Mouse (Mus musculus): Measurements from ENCODE around the gene Sdcbp2. TPM values are rescaled to one million over a fixed set of nuclear protein-coding genes. Genes with fewer than 3 reads are reported as not detected.
"Not testable (repeated sequence)": the region's sequence is repeated elsewhere in the genome, so short reads cannot be mapped to it uniquely, and the experiment has no call there.

Sdcbp2 gene
- polyA plus RNA-seq, 1 experiment from 2014 or later, result 1.2 TPM

DNA sequence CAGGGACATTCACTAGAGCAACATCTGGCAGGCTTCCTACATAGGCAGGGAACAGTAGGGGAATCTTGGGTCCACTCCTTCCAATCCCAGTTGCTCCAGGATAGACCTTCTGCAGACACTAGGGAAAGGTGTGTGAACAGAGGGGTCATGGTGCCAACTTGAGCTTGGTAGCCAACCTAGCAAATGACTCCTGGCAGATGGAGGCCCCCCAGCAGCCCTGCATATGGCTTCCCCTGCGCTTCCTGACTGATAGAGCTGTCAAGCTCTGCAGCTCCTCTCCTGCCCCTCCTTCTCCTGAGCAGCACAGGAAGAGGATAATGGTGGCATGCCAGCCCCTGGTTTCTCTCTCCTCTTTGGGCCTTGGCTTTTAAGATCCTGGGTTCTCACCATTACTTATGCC is 36.0 kb downstream of the Sdcbp2 start:
- 83% methylated on average over 1 of the region's 1 CpGs for WGBS
- no peaks in the 10 kb centered on the region for H3K36me3 ChIP-seq
- no peaks in the 10 kb centered on the region for H3K27me3 ChIP-seq (replicated peaks)
- no peak overlapping the region for H3K4me3 ChIP-seq (replicated peaks)
- no peaks in the 10 kb centered on the region for H3K9me3 ChIP-seq (replicated peaks)
- no peak for ATAC-seq (ENCODE audit: low FRiP score)
- peaks cover 32% of the 10 kb centered on the region for H3K4me1 ChIP-seq
- no peak overlapping the region for H3K4me2 ChIP-seq
- H3K27ac ChIP-seq (replicated peaks), result no peak overlapping the region
- no peak overlapping the region for H3K9ac ChIP-seq (replicated peaks)

DNA sequence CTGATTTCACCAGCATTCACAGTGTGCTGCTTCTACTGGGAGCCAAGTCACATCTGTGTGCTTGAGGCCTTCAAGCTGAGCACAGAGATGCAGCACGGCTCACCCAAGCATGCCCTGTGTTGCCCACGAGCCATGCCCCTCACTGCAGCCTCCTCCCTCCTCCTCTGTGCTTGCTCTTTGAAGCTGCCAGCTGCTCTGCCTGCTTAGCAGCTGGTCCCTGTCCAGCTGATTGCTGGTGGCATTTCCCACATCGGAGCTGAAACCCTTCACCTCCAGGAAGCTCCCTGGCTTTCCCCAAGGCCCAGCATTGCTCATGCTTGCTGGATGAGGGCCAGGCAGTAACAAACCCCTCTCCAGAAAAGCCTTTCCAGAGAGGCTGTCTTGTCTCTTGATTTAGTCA is 37.6 kb downstream of the Sdcbp2 start:
- ATAC-seq (ENCODE audit: low FRiP score), result no peak

DNA sequence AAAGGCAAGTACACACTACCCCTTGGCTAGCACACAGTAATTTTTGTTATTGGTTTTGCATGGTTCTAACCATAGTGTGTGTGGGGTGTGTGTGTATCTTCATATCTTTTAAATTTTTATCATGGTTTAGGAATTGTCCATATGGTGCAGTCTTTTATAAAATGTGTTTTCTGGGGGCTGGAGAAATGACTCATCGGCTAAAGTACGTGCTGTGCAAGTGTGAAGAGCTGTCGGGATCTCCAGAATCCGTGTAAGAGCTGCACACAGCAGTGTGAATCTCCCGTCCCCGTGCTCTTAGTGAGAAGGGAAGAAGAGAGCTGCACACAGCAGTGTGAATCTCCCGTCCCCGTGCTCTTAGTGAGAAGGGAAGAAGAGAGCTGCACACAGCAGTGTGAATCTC is 43.4 kb downstream of the Sdcbp2 start:
- H3K4me2 ChIP-seq; H3K9ac ChIP-seq (replicated peaks); H3K27ac ChIP-seq (replicated peaks); ATAC-seq (ENCODE audit: low FRiP score); H3K4me1 ChIP-seq; H3K9me3 ChIP-seq (replicated peaks); H3K27me3 ChIP-seq (replicated peaks); H3K36me3 ChIP-seq; H3K4me3 ChIP-seq (replicated peaks): not testable (repeated sequence)
- 81% methylated on average over 8 of the region's 8 CpGs for WGBS

More for the DNA sequence above, 37.6 kb downstream of the Sdcbp2 start:
- Histone ChIP-seq H3K27me3 (replicated peaks) (no peaks in the 10 kb centered on the region), H3K4me3 (replicated peaks) (no peak overlapping the region), H3K4me1 (peaks cover 17% of the 10 kb centered on the region), H3K27ac (replicated peaks) (no peak overlapping the region), H3K9ac (replicated peaks) (no peak overlapping the region), H3K36me3 (no peaks in the 10 kb centered on the region), H3K9me3 (replicated peaks) (no peaks in the 10 kb centered on the region), H3K4me2 (no peak overlapping the region)
- 12% methylated on average over 3 of the region's 3 CpGs for WGBS

DNA sequence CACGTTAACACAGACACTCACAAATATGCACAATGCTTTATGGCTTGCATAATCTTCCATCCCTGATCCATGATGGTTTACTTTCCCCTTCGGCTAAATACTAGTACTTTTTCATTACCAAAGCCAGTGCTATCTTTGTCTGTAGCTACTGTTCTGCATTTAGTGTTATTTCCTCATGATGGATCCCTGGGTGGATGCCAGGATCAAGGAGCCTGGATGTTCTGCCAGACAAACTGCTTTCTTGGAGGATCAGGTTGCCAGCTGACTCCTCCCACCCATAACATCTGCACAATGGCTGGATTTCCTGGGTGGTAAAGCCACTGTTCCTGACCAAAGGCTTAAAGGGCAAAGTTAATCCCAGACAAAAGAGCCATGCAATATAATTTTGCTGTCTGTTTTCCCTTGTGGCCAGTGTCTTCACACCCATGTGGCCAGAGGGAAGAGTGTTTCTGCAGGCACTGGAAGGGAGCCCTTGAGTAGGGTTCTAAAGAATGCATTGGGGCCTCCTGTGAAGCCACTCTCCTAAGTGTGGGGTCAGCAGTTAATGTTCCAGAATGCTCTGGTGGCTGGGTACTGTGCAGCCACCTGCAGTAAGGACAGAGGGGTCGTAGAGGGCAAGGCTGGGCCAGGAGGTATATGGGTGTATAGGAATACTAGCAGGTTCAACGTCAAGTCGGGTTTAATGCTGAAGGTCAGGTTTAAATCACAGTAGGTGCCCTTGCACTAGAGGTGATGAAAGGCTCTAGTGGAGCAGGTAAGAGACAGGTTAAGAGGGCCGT is 44.3 kb downstream of the Sdcbp2 start:
- 62% methylated on average over 6 of the region's 6 CpGs for WGBS

DNA sequence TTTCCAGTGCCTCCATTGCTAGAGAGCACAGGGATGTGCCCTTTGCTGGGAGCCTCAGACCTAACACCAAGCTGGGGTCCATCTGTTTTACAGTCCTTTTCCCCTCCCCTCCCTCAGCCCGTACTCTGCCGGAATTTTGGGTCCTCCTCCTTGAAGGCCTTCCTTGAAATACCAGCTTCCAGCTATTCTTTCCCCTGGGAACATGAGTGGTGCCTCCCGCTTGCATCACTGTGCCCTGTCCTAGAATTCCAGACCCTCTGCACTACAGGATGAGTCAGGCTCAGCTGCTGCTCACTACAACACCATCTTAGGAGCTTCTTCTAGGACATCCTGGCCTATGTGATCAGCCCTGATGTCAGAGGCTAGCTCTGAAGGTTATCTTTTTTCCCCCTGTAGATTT is 51.4 kb downstream of the Sdcbp2 start:
- Histone ChIP-seq H3K36me3 (peaks cover 7% of the 10 kb centered on the region; the same call in 1 of the 2 replicates), H3K4me3 (replicated peaks) (no peak overlapping the region), H3K9ac (replicated peaks) (no peak overlapping the region), H3K9me3 (replicated peaks) (no peaks in the 10 kb centered on the region), H3K27me3 (replicated peaks) (no peaks in the 10 kb centered on the region), H3K27ac (replicated peaks) (no peak overlapping the region), H3K4me1 (peaks cover 9% of the 10 kb centered on the region), H3K4me2 (no peak overlapping the region)
- ATAC-seq (ENCODE audit: low FRiP score), result no peak
- 41% methylated on average over 3 of the region's 3 CpGs for WGBS

More for the DNA sequence above, 44.3 kb downstream of the Sdcbp2 start:
- ATAC-seq (ENCODE audit: low FRiP score), result no peak
- H3K27me3 ChIP-seq (replicated peaks), result no peaks in the 10 kb centered on the region
- H3K4me3 ChIP-seq (replicated peaks), result no peak overlapping the region
- peaks cover 8% of the 10 kb centered on the region for H3K4me1 ChIP-seq
- no peaks in the 10 kb centered on the region for H3K36me3 ChIP-seq
- no peak overlapping the region for H3K4me2 ChIP-seq
- H3K27ac ChIP-seq (replicated peaks), result no peak overlapping the region
- no peaks in the 10 kb centered on the region for H3K9me3 ChIP-seq (replicated peaks)
- no peak overlapping the region for H3K9ac ChIP-seq (replicated peaks)

DNA sequence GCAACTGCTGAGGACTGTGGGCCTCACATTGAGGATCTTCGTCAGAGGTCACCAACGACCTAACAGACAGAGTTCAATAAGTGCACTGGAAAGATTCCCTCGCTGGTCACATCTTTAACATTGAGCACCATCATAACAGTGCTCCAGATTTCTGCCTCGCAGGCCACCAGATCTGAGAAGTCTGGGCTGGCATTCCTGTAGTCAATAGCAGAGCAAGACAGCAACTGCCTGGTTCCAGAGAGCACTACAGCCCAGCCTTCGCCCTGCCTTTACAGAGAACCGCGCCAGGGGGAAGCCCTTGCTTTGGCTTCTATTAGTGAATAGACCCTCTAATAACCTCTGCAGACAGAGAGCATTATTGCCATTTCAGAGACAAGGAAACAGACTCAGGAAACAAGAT is 53.9 kb downstream of the Sdcbp2 start:
- H3K4me3 ChIP-seq (replicated peaks), result no peak overlapping the region
- no peaks in the 10 kb centered on the region for H3K9me3 ChIP-seq (replicated peaks)
- peaks cover 7% of the 10 kb centered on the region; the same call in 1 of the 2 replicates for H3K36me3 ChIP-seq
- WGBS, result 90% methylated on average over 7 of the region's 7 CpGs
- peaks cover 34% of the 10 kb centered on the region for H3K4me1 ChIP-seq
- no peak for ATAC-seq (ENCODE audit: low FRiP score)
- H3K9ac ChIP-seq (replicated peaks), result no peak overlapping the region
- H3K27me3 ChIP-seq (replicated peaks), result no peaks in the 10 kb centered on the region
- H3K27ac ChIP-seq (replicated peaks), result no peak overlapping the region
- no peak overlapping the region for H3K4me2 ChIP-seq

DNA sequence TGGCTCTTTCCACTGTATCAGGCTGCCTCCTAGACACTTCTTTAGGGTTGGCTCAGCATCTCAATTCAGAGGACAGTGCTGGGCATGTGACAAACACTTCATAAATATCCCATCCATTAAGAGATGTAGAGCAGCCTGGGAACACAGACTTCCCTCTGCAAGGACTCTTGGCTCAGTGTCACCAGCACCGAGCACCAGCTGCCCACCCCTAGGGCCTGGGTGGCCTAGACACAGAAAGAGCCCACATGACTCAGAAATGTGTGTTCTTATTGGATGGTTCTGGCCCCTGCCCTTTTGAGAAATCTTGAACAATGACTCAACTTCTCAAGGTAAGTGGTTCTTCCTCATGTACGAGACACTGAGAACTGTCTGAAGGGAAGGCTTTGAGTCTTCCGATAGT is 55.6 kb downstream of the Sdcbp2 start:
- no peak for ATAC-seq (ENCODE audit: low FRiP score)

DNA sequence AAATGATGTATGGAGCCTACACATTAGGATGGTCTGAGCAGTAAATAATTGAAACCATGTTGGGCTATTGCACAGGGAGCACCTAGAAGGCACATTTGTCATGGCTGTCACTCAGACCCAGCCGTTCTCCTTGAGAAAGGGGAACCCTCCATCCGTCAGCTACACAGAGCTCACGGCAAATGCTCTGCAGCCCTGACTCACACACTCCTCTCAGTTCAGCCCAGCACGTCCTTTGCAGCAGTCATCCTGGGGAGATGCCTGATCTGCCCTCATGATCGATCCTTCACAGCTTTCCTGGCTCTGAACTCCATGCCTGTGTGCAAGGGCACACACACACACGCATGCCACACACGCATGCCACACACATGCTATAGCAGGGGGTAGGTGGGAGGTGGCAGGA is 56.9 kb downstream of the Sdcbp2 start:
- H3K4me1 ChIP-seq, result peaks cover 49% of the 10 kb centered on the region
- no peaks in the 10 kb centered on the region; the same call in 1 of the 2 replicates for H3K36me3 ChIP-seq
- 0 out of 2 replicates have a peak overlapping the region, but pooled peaks have one; percentile 18 for H3K27ac ChIP-seq (replicated peaks)
- no peak for ATAC-seq (ENCODE audit: low FRiP score)
- no peaks in the 10 kb centered on the region for H3K9me3 ChIP-seq (replicated peaks)
- H3K9ac ChIP-seq (replicated peaks), result peak overlapping the region; percentile 28; the same call in 1 of the 2 replicates
- WGBS, result 60% methylated on average over 7 of the region's 7 CpGs
- 0 out of 2 replicates have a peak, but pooled peaks cover 3% of the 10 kb centered on the region for H3K27me3 ChIP-seq (replicated peaks)
- peak overlapping the region; percentile 63 for H3K4me2 ChIP-seq
- H3K4me3 ChIP-seq (replicated peaks), result no peak overlapping the region

More for the DNA sequence above, 55.6 kb downstream of the Sdcbp2 start:
- Histone ChIP-seq H3K4me3 (replicated peaks) (no peak overlapping the region), H3K4me2 (no peak overlapping the region), H3K9ac (replicated peaks) (no peak overlapping the region), H3K9me3 (replicated peaks) (no peaks in the 10 kb centered on the region), H3K27me3 (replicated peaks) (no peaks in the 10 kb centered on the region), H3K27ac (replicated peaks) (no peak overlapping the region), H3K4me1 (peaks cover 46% of the 10 kb centered on the region), H3K36me3 (peaks cover 2% of the 10 kb centered on the region; the same call in 1 of the 2 replicates)
- whole genome bisulfite sequencing, result 77% methylated on average over 3 of the region's 3 CpGs

DNA sequence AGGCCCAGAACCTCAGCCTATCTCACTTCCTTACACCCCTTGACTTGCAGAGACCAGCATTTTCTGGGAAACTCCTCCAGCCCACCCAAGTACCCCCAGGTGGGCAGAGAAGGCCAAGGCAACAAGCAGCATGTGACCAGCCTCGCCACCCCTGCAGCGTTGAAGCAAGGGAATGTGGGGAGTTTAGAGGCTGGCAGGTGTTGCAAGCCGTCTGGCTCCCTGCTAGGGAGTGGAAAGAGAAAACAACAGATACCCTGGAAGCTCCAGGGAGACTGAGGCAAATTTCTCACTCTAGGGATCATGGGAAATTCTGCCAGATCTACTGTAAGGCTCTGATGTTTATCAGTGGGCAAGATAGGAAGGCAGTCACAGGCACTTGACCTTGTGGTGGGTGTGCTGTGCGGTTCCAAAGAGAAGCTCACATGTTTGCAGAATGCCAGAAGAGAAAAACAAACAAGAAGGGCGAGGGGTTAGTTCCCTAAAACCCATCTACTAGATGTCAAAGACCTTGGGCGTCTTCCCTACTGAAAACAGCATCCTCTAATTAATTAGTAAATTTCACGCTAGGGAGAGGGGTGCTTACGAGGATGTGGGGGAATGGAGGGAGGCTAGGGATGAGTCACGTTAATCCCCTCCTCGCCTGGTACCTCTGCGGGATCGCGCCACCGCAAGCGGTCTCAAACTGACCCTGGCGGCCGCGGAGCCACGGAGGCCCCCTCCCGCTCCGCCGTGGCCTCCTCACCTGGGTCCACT is 59.2 kb downstream of the Sdcbp2 start:
- WGBS, result 3% methylated on average over 22 of the region's 22 CpGs
- ATAC-seq (ENCODE audit: low FRiP score), result peak; percentile 62

DNA sequence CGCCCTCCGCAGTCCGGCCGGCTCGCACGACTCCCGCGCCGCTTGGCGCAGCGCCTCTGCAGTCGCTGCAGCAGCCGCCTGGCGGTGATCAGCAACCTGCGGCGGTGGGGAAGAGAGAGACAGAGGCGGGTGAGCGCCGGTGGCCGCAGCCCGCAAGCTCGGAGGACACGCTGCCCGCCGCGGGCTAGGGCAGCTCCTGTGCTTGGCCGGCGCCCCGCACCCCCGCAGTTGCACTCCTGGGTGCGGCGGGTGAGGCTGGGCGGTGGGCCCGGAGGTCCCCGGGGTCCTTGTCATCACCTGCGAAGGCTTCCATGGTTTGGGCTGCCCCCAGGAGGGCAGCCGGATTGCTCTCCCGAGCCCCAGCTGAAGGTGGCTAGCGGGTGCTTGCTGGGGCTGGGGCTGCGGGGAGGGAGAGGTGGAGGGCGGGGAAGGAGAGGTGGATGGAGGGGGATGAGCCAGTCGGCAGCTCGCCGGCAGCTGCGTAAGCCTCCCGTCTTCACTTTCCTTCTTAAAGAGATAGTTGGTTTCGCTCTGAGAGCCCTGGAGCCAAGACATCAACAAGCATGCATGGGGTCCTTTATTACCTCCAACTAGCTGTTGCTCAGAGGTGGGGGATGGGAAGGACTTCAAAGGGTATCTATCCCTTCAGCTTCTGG is 59.9 kb downstream of the Sdcbp2 start, which contains the start of gene Snph:
Gene Snph, minus strand, starts transcription at position 435 of the 656 bp plus-strand sequence.
- Histone ChIP-seq H3K9ac (replicated peaks) (peak within 1 kb of the TSS; percentile 92), H3K4me3 (replicated peaks) (peak within 1 kb of the TSS; percentile 85), H3K36me3 (no peaks in the 10 kb centered on the region), H3K9me3 (replicated peaks) (no peaks in the 10 kb centered on the region), H3K4me1 (peaks cover 49% of the 10 kb centered on the region), H3K27ac (replicated peaks) (peak within 1 kb of the TSS; percentile 95), H3K27me3 (replicated peaks) (0 out of 2 replicates have a peak, but pooled peaks cover 3% of the 10 kb centered on the region), H3K4me2 (peak within 1 kb of the TSS; percentile 63)
- WGBS, result 0% methylated on average over 42 of the region's 47 CpGs
- peak; percentile 92 for ATAC-seq (ENCODE audit: low FRiP score)

More for the DNA sequence above, 59.2 kb downstream of the Sdcbp2 start:
- Histone ChIP-seq H3K9ac (replicated peaks) (peak overlapping the region; percentile 92), H3K36me3 (no peaks in the 10 kb centered on the region), H3K4me3 (replicated peaks) (peak overlapping the region; percentile 85), H3K9me3 (replicated peaks) (no peaks in the 10 kb centered on the region), H3K4me2 (peak overlapping the region; percentile 63), H3K27ac (replicated peaks) (peak overlapping the region; percentile 95), H3K27me3 (replicated peaks) (0 out of 2 replicates have a peak, but pooled peaks cover 3% of the 10 kb centered on the region), H3K4me1 (peaks cover 49% of the 10 kb centered on the region)

DNA sequence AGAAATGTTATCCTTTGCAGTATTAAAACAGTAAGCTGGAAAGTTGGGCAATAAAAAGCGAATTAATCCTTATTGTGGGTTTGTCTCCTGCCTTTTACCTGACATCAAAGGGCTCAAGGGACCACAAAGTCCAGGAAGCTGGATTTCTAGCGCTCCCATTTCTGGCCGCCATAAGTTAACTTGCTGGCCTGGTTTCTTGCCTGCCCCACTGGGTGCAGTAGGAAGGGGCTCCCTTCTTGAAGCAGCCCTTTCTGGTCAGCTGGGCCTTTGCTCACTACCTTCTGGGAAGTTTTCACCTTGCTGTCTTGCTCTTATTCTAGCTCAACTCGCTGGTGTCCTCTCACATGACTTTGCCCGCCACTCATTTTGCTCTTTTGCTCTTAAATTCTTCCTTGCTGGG is 60.6 kb downstream of the Sdcbp2 start:
- no peak for ATAC-seq (ENCODE audit: low FRiP score)
- H3K4me1 ChIP-seq, result peaks cover 46% of the 10 kb centered on the region
- H3K4me2 ChIP-seq, result peak overlapping the region; percentile 63
- no peak overlapping the region for H3K27ac ChIP-seq (replicated peaks)
- peak overlapping the region; percentile 85 for H3K4me3 ChIP-seq (replicated peaks)
- no peak overlapping the region for H3K9ac ChIP-seq (replicated peaks)
- 0 out of 2 replicates have a peak, but pooled peaks cover 3% of the 10 kb centered on the region for H3K27me3 ChIP-seq (replicated peaks)
- H3K36me3 ChIP-seq, result no peaks in the 10 kb centered on the region
- 42% methylated on average over 5 of the region's 5 CpGs for WGBS
- no peaks in the 10 kb centered on the region for H3K9me3 ChIP-seq (replicated peaks)

All from neural tube, embryonic 15.5 days (tissue).